In genomic region chr19:7039841-7040636, GRCm38 (mm10) we compare ENCODE assay signal across 7 mouse cellular contexts. TPM values are rescaled to one million over a fixed set of nuclear protein-coding genes. Genes with fewer than 3 reads are reported as not detected.
A peak's percentile ranks its signal among the peaks of the same experiment; 100 is the strongest.
DNase-seq lines count a peak whose midpoint lies in the region; ATAC-seq lines count a peak whose summit lies in the region.

TSS of gene Stip1 (minus strand) at chr19:7039967.

- H3K4me1 ChIP-seq in embryonic facial prominence, embryonic 12.5 days = peaks cover 14% of the 10 kb centered on the region
- peaks cover 7% of the 10 kb centered on the region for H3K4me1 ChIP-seq in limb, embryonic 11.5 days (ENCODE audit: control insufficient read depth, insufficient read depth, low read length)
- peaks cover 18% of the 10 kb centered on the region for H3K4me1 ChIP-seq in midbrain, embryonic 14.5 days (ENCODE audit: control insufficient read depth, insufficient read depth, low read length)

- H3K9ac ChIP-seq in embryonic facial prominence, embryonic 12.5 days = peak within 1 kb of the TSS; percentile 89
- peak within 1 kb of the TSS; percentile 97 for H3K9ac ChIP-seq in limb, embryonic 11.5 days (ENCODE audit: low read length)
- peak within 1 kb of the TSS; percentile 92 for H3K9ac ChIP-seq in midbrain, embryonic 14.5 days (replicated peaks; ENCODE audit: low read length)

- DNase-seq in adrenal gland, postnatal 25 days = peak; percentile 98
- peak; percentile 100 for DNase-seq in heart, adult 11 months
- DNase-seq in kidney, adult 18-20 months = peak; percentile 98
- peak; percentile 98 for DNase-seq in limb, embryonic 11.5 days (ENCODE audit: low spot score)
- DNase-seq in midbrain, embryonic 14.5 days = peak; percentile 99
- DNase-seq in spleen, adult 18-20 months = peak; percentile 94 to 98

- H3K27ac ChIP-seq in embryonic facial prominence, embryonic 12.5 days = peak within 1 kb of the TSS; percentile 94
- H3K27ac ChIP-seq in limb, embryonic 11.5 days (replicated peaks; ENCODE audit: low read depth, low read length) = peak within 1 kb of the TSS; percentile 90
- peak within 1 kb of the TSS; percentile 93 for H3K27ac ChIP-seq in midbrain, embryonic 14.5 days (replicated peaks; ENCODE audit: low read depth, low read length)

- peaks cover 11% of the 10 kb centered on the region for H3K36me3 ChIP-seq in embryonic facial prominence, embryonic 12.5 days
- peaks cover 5% of the 10 kb centered on the region; the same call in 1 of the 2 replicates for H3K36me3 ChIP-seq in limb, embryonic 11.5 days (ENCODE audit: control insufficient read depth, insufficient read depth, low read length)
- peaks cover 5% of the 10 kb centered on the region for H3K36me3 ChIP-seq in midbrain, embryonic 14.5 days (ENCODE audit: control insufficient read depth, insufficient read depth, low read length)

- no peaks in the 10 kb centered on the region for H3K27me3 ChIP-seq in embryonic facial prominence, embryonic 12.5 days
- H3K27me3 ChIP-seq in limb, embryonic 11.5 days (ENCODE audit: control insufficient read depth, insufficient read depth, low read length) = no peaks in the 10 kb centered on the region
- H3K27me3 ChIP-seq in midbrain, embryonic 14.5 days (ENCODE audit: control insufficient read depth, insufficient read depth, low read length) = no peaks in the 10 kb centered on the region

- H3K4me3 ChIP-seq in embryonic facial prominence, embryonic 12.5 days = peak within 1 kb of the TSS; percentile 77
- H3K4me3 ChIP-seq in limb, embryonic 11.5 days (ENCODE audit: low read depth, low read length) = peak within 1 kb of the TSS; percentile 98
- peak within 1 kb of the TSS; percentile 89 for H3K4me3 ChIP-seq in midbrain, embryonic 14.5 days (replicated peaks; ENCODE audit: low read depth, low read length)

- under 1% methylated on average over 49 of the region's 49 CpGs for WGBS in embryonic facial prominence, embryonic 12.5 days
- WGBS in limb, embryonic 11.5 days = under 1% methylated on average over 49 of the region's 49 CpGs
- WGBS in midbrain, embryonic 14.5 days = under 1% methylated on average over 49 of the region's 49 CpGs

- H3K9me3 ChIP-seq in embryonic facial prominence, embryonic 12.5 days = no peaks in the 10 kb centered on the region
- no peaks in the 10 kb centered on the region for H3K9me3 ChIP-seq in limb, embryonic 11.5 days (ENCODE audit: control insufficient read depth, low read length)
- H3K9me3 ChIP-seq in midbrain, embryonic 14.5 days (ENCODE audit: control insufficient read depth, low read length) = no peaks in the 10 kb centered on the region

- peak; percentile 97 for ATAC-seq in embryonic facial prominence, embryonic 12.5 days (ENCODE audit: insufficient number of reproducible peaks, insufficient read depth, low FRiP score, low TSS enrichment)
- ATAC-seq in limb, embryonic 11.5 days (ENCODE audit: insufficient number of reproducible peaks, low FRiP score, low TSS enrichment, low read depth) = peak; percentile 99
- ATAC-seq in midbrain, embryonic 14.5 days (ENCODE audit: low FRiP score, low TSS enrichment) = peak; percentile 99

- H3K4me2 ChIP-seq in embryonic facial prominence, embryonic 12.5 days (replicated peaks) = peak within 1 kb of the TSS; percentile 78
- peak within 1 kb of the TSS; percentile 84 for H3K4me2 ChIP-seq in limb, embryonic 11.5 days (ENCODE audit: low read depth, severe bottlenecking)
- H3K4me2 ChIP-seq in midbrain, embryonic 14.5 days (ENCODE audit: low read length) = peak within 1 kb of the TSS; percentile 84

RNA-seq across cellular contexts. Expression of gene Stip1, which starts in this region (rescaled TPM):
- 158 and 239 TPM in 2 replicates for total RNA-seq in adrenal gland, postnatal 25 days (2021)
- 273 and 275 TPM in 2 replicates for polyA plus RNA-seq in embryonic facial prominence, embryonic 12.5 days (2016; fragmentation: Nextera tagmentation; extraction: Ambion mirVana)
- polyA plus RNA-seq in limb, embryonic 11.5 days (2014; fragmentation: Nextera tagmentation; extraction: Ambion mirVana) = 448 and 453 TPM in 2 replicates
- 180 and 217 TPM in 2 replicates for polyA plus RNA-seq in midbrain, embryonic 14.5 days (2014; fragmentation: Nextera tagmentation; extraction: Ambion mirVana)

Comparison
In these comparisons a context has a peak if more than half of its experiments do, and no peak if none do; other contexts are left out.
1. Peak in every context shown above with its lines: DNase-seq, ATAC-seq, H3K4me3 ChIP-seq and H3K27ac ChIP-seq.